Mouse (Mus musculus) embryonic facial prominence, embryonic 15.5 days (tissue): Measurements from ENCODE around the gene BC107364. TPM values are rescaled to one million over a fixed set of nuclear protein-coding genes. Genes with fewer than 3 reads are reported as not detected.
"Not testable (repeated sequence)": the region's sequence is repeated elsewhere in the genome, so short reads cannot be mapped to it uniquely, and the experiment has no call there.

ENCODE experiments used
- ATAC-seq: fragments of 200-750 bp; cut with Nextera tagmentation; 2 replicates; pipeline ENCODE4 v1.8.0; 2017; ENCODE audit warnings: low read depth, moderate TSS enrichment; ENCODE audit not compliant: insufficient number of reproducible peaks, low FRiP score, low TSS enrichment
- H3K27ac ChIP-seq: fragments of 300-500 bp; sonication (generic); replicated peaks from 2 replicates; pipeline ENCODE4 v1.5.1; 2015; ENCODE audit warnings: mild to moderate bottlenecking, inconsistent platforms
- H3K27me3 ChIP-seq: fragments of 300-500 bp; sonication (generic); 2 replicates; pipeline ENCODE4 v1.6.1; 2015; ENCODE audit warnings: inconsistent platforms
- H3K36me3 ChIP-seq: fragments of 300-500 bp; sonication (generic); 2 replicates; pipeline ENCODE4 v1.6.1; 2015; ENCODE audit warnings: mild to moderate bottlenecking, inconsistent platforms
- H3K4me1 ChIP-seq: fragments of 300-500 bp; sonication (generic); 2 replicates; pipeline ENCODE4 v1.6.1; 2015; ENCODE audit warnings: inconsistent platforms
- H3K4me2 ChIP-seq: fragments of 300-500 bp; sonication (generic); replicated peaks from 2 replicates; pipeline ENCODE4 v1.6.1; 2015; ENCODE audit warnings: mild to moderate bottlenecking, inconsistent platforms
- H3K4me3 ChIP-seq: fragments of 300-500 bp; sonication (generic); replicated peaks from 2 replicates; pipeline ENCODE4 v1.5.1; 2015; ENCODE audit warnings: mild to moderate bottlenecking, inconsistent platforms
- H3K9ac ChIP-seq: fragments of 300-500 bp; sonication (generic); 2 replicates; pipeline ENCODE4 v1.6.1; 2015; ENCODE audit warnings: inconsistent platforms
- H3K9me3 ChIP-seq: fragments of 300-500 bp; sonication (generic); replicated peaks from 2 replicates; pipeline ENCODE4 v1.6.1; 2016; ENCODE audit warnings: inconsistent platforms
- WGBS: fragments of 180-500 bp; shearing (Covaris S2); methylation state at CpG from one replicate; pipeline ENCODE4 v1.1.7; 2015; 5-methylcytosine and 5-hydroxymethylcytosine counted together
- polyA plus RNA-seq: library from polyadenylated mRNA; unstranded; fragments of >200 nt; fragmentation: Nextera tagmentation; extraction: Ambion mirVana; gene quantifications from 2 replicates; pipeline ENCODE4 v1.2.1, GENCODE M21; 2015

The BC107364 gene
- polyA plus RNA-seq, 1 experiment from 2014 or later: 0.31 TPM

DNA sequence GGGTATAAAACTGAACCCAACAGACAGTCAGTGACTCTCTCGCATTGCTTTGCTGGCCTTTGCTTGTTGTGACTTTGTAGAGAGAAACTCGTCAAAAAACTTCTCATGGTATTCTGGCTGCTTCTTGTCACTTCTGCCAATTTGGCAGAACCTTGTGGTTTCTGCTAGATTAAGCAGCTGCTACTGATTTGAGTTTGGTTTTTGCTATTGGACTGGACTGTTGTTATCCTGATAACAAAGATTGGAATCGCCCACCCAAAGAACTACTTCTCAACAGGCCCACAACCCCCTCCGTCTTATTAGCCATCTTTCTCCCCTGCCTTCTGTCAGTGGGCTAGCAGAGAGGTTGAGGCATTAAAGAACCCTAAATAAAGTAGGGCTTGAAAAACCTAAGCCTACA lies 6.7 kb downstream of the BC107364 start:
- Histone ChIP-seq H3K9me3 (no peaks in the 10 kb centered on the region), H3K4me2 (no peak overlapping the region), H3K4me3 (no peak overlapping the region), H3K9ac (no peak overlapping the region), H3K36me3 (no peaks in the 10 kb centered on the region), H3K27ac (no peak overlapping the region), H3K4me1 (peaks cover 4% of the 10 kb centered on the region; the same call in 1 of the 2 replicates), H3K27me3 (peaks cover 49% of the 10 kb centered on the region)
- WGBS: 77% methylated on average over 4 of the region's 4 CpGs
- ATAC-seq: no peak

DNA sequence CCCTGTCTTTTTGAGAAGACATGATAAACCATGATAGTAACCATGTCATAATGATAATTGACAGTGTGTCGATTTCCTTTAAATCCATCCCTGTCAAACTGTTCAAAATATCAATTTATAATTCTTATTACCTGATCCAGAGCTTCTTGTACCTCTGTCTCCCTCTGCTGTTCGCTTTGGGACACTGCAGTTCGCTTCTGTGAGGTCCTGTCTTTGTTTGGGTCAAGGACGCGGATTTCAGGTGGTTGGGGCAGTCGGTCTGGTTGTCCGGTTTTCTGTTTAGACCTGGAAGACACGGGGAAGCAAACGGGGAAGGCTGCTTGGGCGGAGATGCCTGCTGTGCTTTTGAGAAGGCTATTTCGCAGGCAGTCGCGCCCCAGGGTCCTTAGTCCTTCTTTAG lies 11.5 kb downstream of the BC107364 start:
- no peaks in the 10 kb centered on the region for H3K9me3 ChIP-seq
- peak overlapping the region; percentile 32 for H3K4me3 ChIP-seq
- ATAC-seq: no peak
- H3K27me3 ChIP-seq: peaks cover 83% of the 10 kb centered on the region
- H3K4me1 ChIP-seq: peaks cover 7% of the 10 kb centered on the region
- no peaks in the 10 kb centered on the region for H3K36me3 ChIP-seq
- under 1% methylated on average over 13 of the region's 13 CpGs for WGBS
- no peak overlapping the region for H3K27ac ChIP-seq
- H3K4me2 ChIP-seq: peak overlapping the region; percentile 53
- no peak overlapping the region for H3K9ac ChIP-seq

GRCm38 (mm10) chr3:96435557-96436091 lies 16.5 kb downstream of the BC107364 start:
- WGBS: 2% methylated on average over 26 of the region's 26 CpGs
- no peak overlapping the region for H3K9ac ChIP-seq
- H3K4me2 ChIP-seq: peak overlapping the region; percentile 37
- H3K4me3 ChIP-seq: peak overlapping the region; percentile 29
- no peak for ATAC-seq
- peaks cover 80% of the 10 kb centered on the region for H3K27me3 ChIP-seq
- no peaks in the 10 kb centered on the region for H3K9me3 ChIP-seq
- no peaks in the 10 kb centered on the region for H3K36me3 ChIP-seq
- no peak overlapping the region for H3K27ac ChIP-seq
- peaks cover 3% of the 10 kb centered on the region; the same call in 1 of the 2 replicates for H3K4me1 ChIP-seq

- H3K36me3 ChIP-seq: no peaks in the 10 kb centered on the region
- no peak for ATAC-seq
- H3K4me2 ChIP-seq: no peak overlapping the region
- H3K27ac ChIP-seq: no peak overlapping the region
- no peak overlapping the region for H3K9ac ChIP-seq
- no peaks in the 10 kb centered on the region for H3K9me3 ChIP-seq
- peaks cover 3% of the 10 kb centered on the region; the same call in 1 of the 2 replicates for H3K4me1 ChIP-seq
- peaks cover 56% of the 10 kb centered on the region for H3K27me3 ChIP-seq
- WGBS: 16% methylated on average over 3 of the region's 3 CpGs
- H3K4me3 ChIP-seq: no peak overlapping the region
Measured at GRCm38 (mm10) chr3:96432207-96432606, 19.9 kb downstream of the BC107364 start.

GRCm38 (mm10) chr3:96429819-96430132 lies 22.3 kb downstream of the BC107364 start:
- H3K36me3 ChIP-seq: no peaks in the 10 kb centered on the region
- 69% methylated on average over 4 of the region's 4 CpGs for WGBS
- no peaks in the 10 kb centered on the region for H3K9me3 ChIP-seq
- H3K4me1 ChIP-seq: no peaks in the 10 kb centered on the region
- no peak overlapping the region for H3K4me2 ChIP-seq
- H3K9ac ChIP-seq: no peak overlapping the region
- no peak overlapping the region for H3K27ac ChIP-seq
- H3K27me3 ChIP-seq: peaks cover 33% of the 10 kb centered on the region; the same call in 1 of the 2 replicates
- no peak overlapping the region for H3K4me3 ChIP-seq
- ATAC-seq: no peak

GRCm38 (mm10) chr3:96428941-96429818 lies 22.9 kb downstream of the BC107364 start:
- Histone ChIP-seq H3K9ac (no peak overlapping the region), H3K9me3 (no peaks in the 10 kb centered on the region), H3K36me3 (no peaks in the 10 kb centered on the region), H3K4me3 (no peak overlapping the region), H3K27ac (no peak overlapping the region), H3K27me3 (peaks cover 28% of the 10 kb centered on the region; the same call in 1 of the 2 replicates), H3K4me2 (no peak overlapping the region), H3K4me1 (no peaks in the 10 kb centered on the region)
- no peak for ATAC-seq
- 75% methylated on average over 13 of the region's 13 CpGs for WGBS

GRCm38 (mm10) chr3:96427761-96428462 lies 24.2 kb downstream of the BC107364 start:
- H3K4me2 ChIP-seq: peak overlapping the region; percentile 30
- ATAC-seq: no peak
- peaks cover 20% of the 10 kb centered on the region; the same call in 1 of the 2 replicates for H3K27me3 ChIP-seq
- H3K9ac ChIP-seq: no peak overlapping the region
- H3K27ac ChIP-seq: no peak overlapping the region
- H3K4me3 ChIP-seq: peak overlapping the region; percentile 21
- 6% methylated on average over 16 of the region's 16 CpGs for WGBS
- no peaks in the 10 kb centered on the region for H3K36me3 ChIP-seq
- H3K4me1 ChIP-seq: no peaks in the 10 kb centered on the region
- no peaks in the 10 kb centered on the region for H3K9me3 ChIP-seq

DNA sequence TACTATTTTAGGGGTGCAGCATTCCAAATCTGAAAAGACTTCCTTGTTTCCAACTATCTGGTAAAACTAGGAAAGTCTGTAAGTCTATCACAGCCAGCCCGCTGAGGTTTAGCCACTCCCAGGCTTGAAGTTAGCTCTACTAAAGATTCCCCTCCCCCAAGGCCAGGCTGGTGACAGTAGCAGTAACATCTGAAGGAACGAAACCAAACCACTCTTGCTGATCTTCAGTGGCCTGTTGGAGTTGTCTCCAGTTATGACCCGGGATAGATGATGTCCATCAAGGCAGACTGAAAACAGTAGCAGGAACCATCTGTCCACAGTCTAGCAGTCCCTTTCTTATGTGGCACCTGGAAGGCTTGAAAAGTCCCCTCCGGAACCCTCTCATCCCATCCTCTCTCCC lies 24.8 kb downstream of the BC107364 start:
- H3K4me3 ChIP-seq: peak overlapping the region; percentile 21
- whole genome bisulfite sequencing: 5% methylated on average over 4 of the region's 4 CpGs

DNA sequence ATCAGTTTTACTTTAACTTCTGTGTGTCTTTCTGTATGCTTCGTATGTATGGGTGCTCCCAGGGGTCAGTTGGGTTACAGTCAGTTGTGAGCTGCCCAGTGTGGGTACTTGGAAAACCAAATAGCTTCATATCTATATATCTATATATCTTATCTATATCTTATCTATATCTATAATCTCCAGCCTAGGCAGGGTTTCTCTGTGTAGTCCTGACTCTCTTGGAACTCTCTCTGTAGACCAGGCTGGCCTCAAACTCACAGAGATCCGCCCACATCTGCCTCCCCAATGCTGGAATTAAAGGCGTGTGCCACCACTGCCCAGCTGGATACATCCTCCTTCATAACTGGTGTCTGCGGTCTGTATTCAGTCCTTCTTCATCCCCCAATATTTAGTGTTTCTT lies 25.8 kb downstream of the BC107364 start:
- WGBS: 79% methylated on average over 4 of the region's 4 CpGs

More for the DNA sequence above, 24.8 kb downstream of the BC107364 start:
- H3K4me2 ChIP-seq: peak overlapping the region; percentile 30
- no peaks in the 10 kb centered on the region for H3K9me3 ChIP-seq
- no peak for ATAC-seq
- H3K4me1 ChIP-seq: no peaks in the 10 kb centered on the region
- H3K36me3 ChIP-seq: no peaks in the 10 kb centered on the region
- H3K9ac ChIP-seq: no peak overlapping the region
- no peak overlapping the region for H3K27ac ChIP-seq
- peaks cover 14% of the 10 kb centered on the region; the same call in 1 of the 2 replicates for H3K27me3 ChIP-seq

GRCm38 (mm10) chr3:96424447-96424846 lies 27.7 kb downstream of the BC107364 start:
- ATAC-seq: not testable (repeated sequence)

More for the DNA sequence above, 25.8 kb downstream of the BC107364 start:
- Histone ChIP-seq H3K9me3 (no peaks in the 10 kb centered on the region), H3K27me3 (peaks cover 4% of the 10 kb centered on the region; the same call in 1 of the 2 replicates), H3K9ac (no peak overlapping the region), H3K4me1 (no peaks in the 10 kb centered on the region), H3K27ac (no peak overlapping the region), H3K4me3 (no peak overlapping the region), H3K4me2 (no peak overlapping the region), H3K36me3 (no peaks in the 10 kb centered on the region)
- no peak for ATAC-seq

GRCm38 (mm10) chr3:96423889-96424288 lies 28.2 kb downstream of the BC107364 start:
- Histone ChIP-seq H3K27me3 (no peaks in the 10 kb centered on the region; the same call in 1 of the 2 replicates), H3K9me3 (no peaks in the 10 kb centered on the region), H3K4me2 (no peak overlapping the region), H3K36me3 (no peaks in the 10 kb centered on the region), H3K9ac (no peak overlapping the region), H3K4me1 (no peaks in the 10 kb centered on the region), H3K4me3 (no peak overlapping the region), H3K27ac (no peak overlapping the region)
- WGBS: 16% methylated on average over 9 of the region's 9 CpGs
- no peak for ATAC-seq

More at GRCm38 (mm10) chr3:96424447-96424846, 27.7 kb downstream of the BC107364 start:
- not testable (repeated sequence) for H3K4me1 ChIP-seq, H3K27me3 ChIP-seq, H3K36me3 ChIP-seq, H3K4me3 ChIP-seq, H3K27ac ChIP-seq, H3K9ac ChIP-seq, H3K4me2 ChIP-seq, H3K9me3 ChIP-seq
- WGBS: 12% methylated on average over 4 of the region's 4 CpGs
